Mouse (Mus musculus): ENCODE measurements around the gene 1600014C10Rik.

1600014C10Rik gene

GRCm38 (mm10) chr7:38183709-38184417 lies 846 bp downstream of the 1600014C10Rik start:
- DNase-seq (ENCODE audit: low spot score), result peak; percentile 77

- no peak for DNase-seq (ENCODE audit: low spot score)
Observed at GRCm38 (mm10) chr7:38184418-38184745, 1.4 kb downstream of the 1600014C10Rik start.

DNA sequence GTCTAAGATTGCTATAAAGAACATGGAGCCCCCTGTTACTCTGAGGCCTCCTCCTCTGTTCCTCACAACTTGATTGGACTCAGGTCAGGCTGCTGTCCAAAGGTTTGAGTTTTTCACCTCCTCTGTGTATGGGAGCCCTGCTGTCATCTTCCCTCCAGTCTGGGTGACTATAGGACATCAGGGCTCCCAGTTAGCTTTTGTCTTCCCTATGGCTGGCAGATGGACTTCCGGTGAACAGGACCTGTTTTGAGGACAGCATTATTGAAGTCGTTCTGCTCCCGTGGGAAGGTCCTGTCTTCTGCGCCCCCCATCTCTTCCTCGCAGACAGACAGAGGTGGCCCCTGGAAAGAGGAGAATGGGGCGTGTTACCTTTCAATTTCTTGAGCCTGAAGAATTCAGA lies 1.8 kb downstream of the 1600014C10Rik start:
- DNase-seq (ENCODE audit: low spot score), result no peak

DNA sequence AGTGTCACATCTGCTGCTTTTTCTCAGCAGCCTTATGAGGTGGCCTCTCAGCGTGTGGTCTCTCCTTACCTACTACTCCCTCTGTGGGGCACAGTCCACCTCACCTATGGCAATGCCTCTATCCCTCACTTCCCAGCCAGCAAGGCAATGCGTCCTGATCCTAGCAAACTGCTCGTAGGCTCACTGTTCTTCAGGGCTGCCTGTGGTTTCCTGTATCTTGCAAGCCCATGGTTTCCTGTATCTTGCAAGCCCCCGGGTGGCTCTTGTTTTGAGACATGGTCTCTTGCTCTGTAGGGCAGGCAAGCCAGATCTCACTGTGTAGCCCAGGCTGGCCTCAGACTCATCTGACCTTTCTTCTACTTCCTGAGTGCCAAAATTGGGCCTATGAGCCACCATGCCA lies 3.8 kb downstream of the 1600014C10Rik start:
- DNase-seq (ENCODE audit: low spot score), result no peak

- DNase-seq (ENCODE audit: low spot score), result no peak
Observed at GRCm38 (mm10) chr7:38187796-38188195, 4.8 kb downstream of the 1600014C10Rik start.

DNA sequence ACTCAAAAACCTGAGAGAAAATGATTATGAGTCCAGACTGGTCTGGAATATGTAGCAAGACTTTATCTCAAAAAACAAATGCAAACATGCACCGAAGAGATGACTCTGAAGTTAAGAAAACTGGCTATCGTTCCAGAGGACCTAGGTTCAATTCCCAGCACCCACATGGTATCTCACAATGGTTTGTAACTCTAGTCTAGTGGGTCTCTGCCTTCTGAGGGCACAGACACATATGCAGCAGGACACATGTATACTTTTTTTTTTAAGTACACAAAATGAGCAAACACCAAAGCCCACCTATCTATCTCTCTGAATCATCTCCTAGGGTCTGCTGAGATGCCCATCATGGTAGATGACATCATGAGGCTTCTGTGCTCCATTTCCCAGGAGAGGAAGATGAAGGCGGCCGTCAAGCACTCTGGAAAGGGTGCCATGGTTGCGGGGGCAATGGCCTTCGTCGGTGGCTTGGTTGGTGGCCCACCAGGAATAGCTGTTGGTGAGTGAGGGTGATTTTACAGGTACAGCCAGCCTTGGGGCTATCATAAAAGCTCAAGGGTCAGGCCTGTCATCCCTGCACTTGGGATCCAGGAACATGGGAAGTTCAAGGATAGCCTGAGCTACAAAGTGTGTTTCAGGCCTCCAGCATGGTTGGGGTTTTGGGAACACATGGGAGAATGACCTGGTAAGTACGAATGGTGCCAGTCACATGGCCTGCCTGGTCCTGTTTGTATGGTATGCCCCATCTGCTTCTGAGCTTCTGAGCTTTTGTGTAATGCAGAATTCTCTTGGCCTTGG lies 5.5 kb downstream of the 1600014C10Rik start:
- DNase-seq (ENCODE audit: low spot score), result no peak

DNA sequence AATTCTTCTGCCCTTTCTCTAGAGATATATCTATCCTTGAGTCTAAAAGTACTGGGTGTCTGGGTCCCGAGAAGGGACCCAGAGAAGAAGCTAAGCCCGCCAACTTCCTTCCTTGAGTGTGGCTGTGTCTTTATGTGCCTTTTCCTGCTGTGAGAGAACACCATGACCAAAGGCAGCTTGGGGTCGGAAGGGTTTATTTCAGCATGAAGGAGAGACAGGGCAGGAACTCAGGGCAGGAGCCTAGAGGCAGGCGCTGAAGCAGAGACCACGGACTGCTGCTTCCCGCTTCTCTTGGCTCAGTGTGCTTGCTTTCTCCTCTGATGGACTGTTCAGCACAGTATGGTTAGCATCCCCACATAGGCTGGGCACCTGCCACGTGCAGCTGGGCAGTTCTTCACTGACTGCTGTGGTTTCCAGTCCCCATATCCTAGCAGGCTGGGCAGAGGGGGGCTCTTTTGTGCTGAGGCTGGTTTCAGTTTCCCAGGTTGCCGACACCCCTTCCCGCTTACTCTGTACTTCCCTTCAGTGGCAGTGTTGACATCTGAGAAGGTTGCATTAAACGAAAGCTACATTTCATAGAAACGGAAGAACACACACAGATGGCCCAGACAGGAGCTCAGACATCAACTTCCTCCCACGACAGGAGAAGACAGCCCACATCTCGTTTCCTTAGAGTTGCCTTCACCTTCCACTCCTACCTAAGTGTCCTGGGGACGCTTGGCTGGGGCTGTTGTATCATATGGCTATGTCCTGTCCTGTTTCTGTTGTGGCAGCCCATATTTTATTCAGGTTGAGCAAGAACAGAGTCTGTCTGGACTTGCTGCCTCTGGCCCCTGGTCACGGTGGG lies 6.3 kb downstream of the 1600014C10Rik start:
- no peak for DNase-seq (ENCODE audit: low spot score)

- no peak for DNase-seq (ENCODE audit: low spot score)
Observed at GRCm38 (mm10) chr7:38190056-38190835, 7.2 kb downstream of the 1600014C10Rik start.

DNA sequence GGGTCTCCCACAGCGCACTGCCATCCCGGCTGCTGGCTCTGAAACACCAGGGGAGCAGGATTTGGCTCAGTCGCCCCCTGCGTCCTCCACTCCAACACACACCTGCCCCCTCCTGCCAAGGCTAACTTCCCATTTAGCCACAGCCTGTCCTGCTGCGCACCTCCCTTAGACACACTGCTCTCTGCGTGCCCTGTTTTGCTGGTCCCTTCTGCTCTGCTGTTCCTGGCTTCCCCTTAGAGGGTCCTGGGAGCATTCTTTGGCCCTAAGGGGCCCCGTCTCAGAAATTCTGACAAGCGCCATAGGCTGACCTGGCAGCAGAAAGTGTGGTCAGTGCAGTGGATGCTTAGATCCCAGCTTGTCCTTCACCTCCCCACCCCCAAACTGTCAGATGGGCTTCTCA lies 8.1 kb downstream of the 1600014C10Rik start:
- DNase-seq (ENCODE audit: low spot score), result no peak

DNA sequence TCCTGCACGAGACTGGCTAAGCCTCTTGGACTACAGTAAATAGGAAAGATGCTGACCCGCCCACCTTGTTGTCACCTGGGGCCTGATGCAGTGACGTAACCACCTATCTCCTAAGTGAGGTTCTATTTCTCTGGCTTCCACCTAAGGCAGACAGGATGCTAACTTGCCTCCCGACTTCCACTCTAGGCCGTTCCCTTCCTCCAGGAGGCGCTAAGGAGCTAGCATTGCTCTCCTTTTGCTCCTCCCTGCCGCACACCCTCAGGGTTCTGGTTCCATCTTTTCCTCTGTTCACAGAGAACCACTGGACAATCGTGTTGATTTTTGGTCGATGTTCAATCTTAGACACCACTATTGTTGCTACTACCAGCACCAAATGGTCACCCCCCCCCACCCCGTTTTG lies 8.6 kb downstream of the 1600014C10Rik start:
- no peak for DNase-seq (ENCODE audit: low spot score)

- no peak for DNase-seq (ENCODE audit: low spot score)
Observed at GRCm38 (mm10) chr7:38199907-38200605, 17.0 kb downstream of the 1600014C10Rik start.

- peak; percentile 60 for DNase-seq (ENCODE audit: low spot score)
Observed at GRCm38 (mm10) chr7:38200606-38201289, 17.7 kb downstream of the 1600014C10Rik start.

GRCm38 (mm10) chr7:38201290-38201658 lies 18.3 kb downstream of the 1600014C10Rik start:
- DNase-seq (ENCODE audit: low spot score), result no peak

DNA sequence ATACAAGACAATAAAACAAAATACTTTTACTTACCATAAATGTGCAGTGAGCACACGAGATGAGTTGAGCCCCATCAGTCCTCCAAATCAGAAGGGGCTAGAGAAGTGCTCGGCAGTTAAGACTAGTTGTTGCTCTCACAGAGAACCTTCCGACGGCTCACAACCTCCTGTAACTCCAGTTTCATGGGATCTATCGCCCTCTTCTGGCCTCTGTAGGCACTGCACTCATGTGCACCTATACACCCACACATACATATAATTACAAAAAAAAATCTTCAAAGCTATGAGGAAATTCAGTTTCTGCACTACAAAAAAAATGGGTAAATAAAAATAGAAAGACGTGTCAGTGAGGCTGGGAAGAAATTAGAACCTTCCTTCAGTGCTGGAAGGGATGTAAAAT lies 21.3 kb downstream of the 1600014C10Rik start:
- DNase-seq (ENCODE audit: low spot score), result no peak

GRCm38 (mm10) chr7:38205801-38206200 lies 22.8 kb downstream of the 1600014C10Rik start:
- no peak for DNase-seq (ENCODE audit: low spot score)

GRCm38 (mm10) chr7:38206564-38206963 lies 23.5 kb downstream of the 1600014C10Rik start:
- no peak for DNase-seq (ENCODE audit: low spot score)

GRCm38 (mm10) chr7:38208969-38209368 lies 26.0 kb downstream of the 1600014C10Rik start:
- DNase-seq (ENCODE audit: low spot score), result no peak

- no peak for DNase-seq (ENCODE audit: low spot score)
Observed at GRCm38 (mm10) chr7:38209478-38210152, 26.6 kb downstream of the 1600014C10Rik start.

- DNase-seq (ENCODE audit: low spot score), result no peak
Observed at GRCm38 (mm10) chr7:38212651-38213062, 29.6 kb downstream of the 1600014C10Rik start.
